Mouse (Mus musculus) ES-CJ7 (cell line): ENCODE data around the gene Slc29a2.

Experiments used
- DNase-seq: peaks from one replicate; pipeline ENCODE4 v3.0.0; 2011; ENCODE audit warnings: low read depth, low spot score

The Slc29a2 gene

GRCm38 (mm10) chr19:5023621-5024479 lies at the start of gene Slc29a2:
Gene Slc29a2, plus strand, starts transcription at chr19:5023860.
- DNase-seq = peak; percentile 95

- DNase-seq = peak; percentile 79
Measured at GRCm38 (mm10) chr19:4981767-4982166, 41.9 kb upstream of the Slc29a2 start.

GRCm38 (mm10) chr19:4989013-4989412 lies 34.6 kb upstream of the Slc29a2 start:
- peak; percentile 86 for DNase-seq

GRCm38 (mm10) chr19:4989434-4990255 lies 34.0 kb upstream of the Slc29a2 start:
- no peak for DNase-seq

GRCm38 (mm10) chr19:4990256-4990625 lies 33.4 kb upstream of the Slc29a2 start, which contains the start of gene Npas4:
Gene Npas4, minus strand, starts transcription at chr19:4990316.
- DNase-seq = no peak

- no peak for DNase-seq
Measured at GRCm38 (mm10) chr19:4990716-4991115, 32.9 kb upstream of the Slc29a2 start.

DNA sequence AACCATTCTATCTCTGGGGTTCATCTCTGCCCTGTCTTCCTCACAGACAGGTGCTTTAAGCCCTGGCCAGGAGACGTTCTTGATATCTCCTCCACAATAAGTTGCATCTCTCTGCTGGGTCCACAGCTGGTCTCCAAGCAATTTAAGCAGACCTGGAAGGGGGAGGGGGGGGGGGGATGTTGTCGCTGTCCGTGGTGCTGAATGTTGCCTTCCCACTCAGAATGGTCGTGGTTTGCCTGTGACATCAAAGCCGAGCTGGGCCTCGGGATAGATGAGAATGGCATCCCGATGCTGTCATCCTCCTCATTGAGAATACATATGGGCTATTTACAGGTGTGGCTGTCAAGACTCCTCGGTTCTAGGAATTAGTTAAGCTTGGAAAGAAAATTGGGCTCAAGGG lies 31.3 kb upstream of the Slc29a2 start:
- no peak for DNase-seq

DNA sequence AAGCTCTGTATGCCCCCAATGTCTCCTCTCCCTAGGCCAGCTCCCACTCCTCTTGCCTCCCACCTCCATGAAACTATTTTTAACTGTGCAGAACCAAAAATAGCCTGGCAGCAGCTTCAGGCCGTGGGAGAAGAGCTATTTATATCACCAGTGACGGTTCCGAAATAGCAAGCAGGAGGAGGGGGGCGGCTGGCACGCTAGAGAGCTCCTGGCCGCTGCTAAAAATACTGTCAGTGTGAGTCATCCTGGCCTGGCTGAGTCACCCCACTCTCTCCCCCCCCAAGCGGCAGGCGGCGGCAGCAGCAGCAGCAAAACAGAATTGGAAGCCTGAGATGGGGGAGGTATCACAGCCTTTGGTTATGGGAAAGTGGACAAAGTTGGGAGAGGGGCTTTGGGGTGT lies 30.8 kb upstream of the Slc29a2 start:
- DNase-seq = no peak

- DNase-seq = no peak
Measured at GRCm38 (mm10) chr19:4994043-4994442, 29.6 kb upstream of the Slc29a2 start.

- no peak for DNase-seq
Measured at GRCm38 (mm10) chr19:4999445-5000140, 24.1 kb upstream of the Slc29a2 start.

GRCm38 (mm10) chr19:5001666-5002406 lies 21.8 kb upstream of the Slc29a2 start:
- DNase-seq = peak; percentile 95

DNA sequence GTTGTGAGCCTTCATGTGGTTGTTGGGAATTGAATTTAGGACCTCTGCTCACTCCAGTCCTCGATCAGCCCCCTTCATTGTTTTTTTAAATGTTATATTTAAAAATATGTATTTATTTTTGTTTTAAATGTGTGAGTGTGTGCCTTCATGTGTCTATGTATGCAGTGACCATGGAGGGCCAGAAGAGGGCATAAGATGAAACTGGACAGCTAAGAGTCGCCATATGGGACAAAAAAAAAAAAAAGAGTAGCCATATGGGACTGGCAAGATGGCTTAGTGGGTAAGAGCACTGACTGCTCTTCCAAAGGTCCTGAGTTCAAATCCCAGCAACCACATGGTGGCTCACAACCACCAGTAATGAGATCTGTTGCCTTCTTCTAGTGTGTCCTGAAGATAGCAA lies 20.0 kb upstream of the Slc29a2 start:
- peak; percentile 67 for DNase-seq

GRCm38 (mm10) chr19:5004925-5005324 lies 18.7 kb upstream of the Slc29a2 start:
- no peak for DNase-seq

GRCm38 (mm10) chr19:5013138-5013537 lies 10.5 kb upstream of the Slc29a2 start:
- DNase-seq = no peak

GRCm38 (mm10) chr19:5014961-5015398 lies 8.7 kb upstream of the Slc29a2 start:
- DNase-seq = peak; percentile 89

DNA sequence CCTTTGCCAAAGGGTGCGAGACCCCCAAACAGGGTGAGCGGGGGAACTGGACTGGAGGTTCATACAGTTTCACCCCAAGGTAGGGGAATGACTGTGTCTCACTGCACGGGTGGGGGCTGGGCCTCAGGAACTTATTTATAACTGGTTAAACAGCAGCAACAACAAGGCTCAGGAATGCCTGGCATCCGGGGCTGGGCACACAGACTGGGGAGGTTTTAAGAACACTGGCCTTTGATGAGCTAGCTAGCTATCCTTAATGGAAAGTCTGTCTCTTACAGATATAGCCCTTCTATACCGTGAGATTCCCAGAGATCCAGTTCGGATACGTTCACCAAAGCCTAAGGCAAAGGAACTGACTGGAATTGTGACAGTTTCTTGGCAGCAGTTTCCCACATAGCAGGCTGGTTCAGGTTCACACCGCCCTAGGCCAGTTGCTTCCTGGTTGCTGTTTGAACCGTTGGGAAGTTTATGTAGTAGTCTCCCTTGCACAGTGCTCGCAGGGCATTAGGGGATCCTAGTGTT lies 7.4 kb upstream of the Slc29a2 start:
- DNase-seq = peak; percentile 81

- peak; percentile 93 for DNase-seq
Measured at GRCm38 (mm10) chr19:5016782-5017181, 6.9 kb upstream of the Slc29a2 start.

DNA sequence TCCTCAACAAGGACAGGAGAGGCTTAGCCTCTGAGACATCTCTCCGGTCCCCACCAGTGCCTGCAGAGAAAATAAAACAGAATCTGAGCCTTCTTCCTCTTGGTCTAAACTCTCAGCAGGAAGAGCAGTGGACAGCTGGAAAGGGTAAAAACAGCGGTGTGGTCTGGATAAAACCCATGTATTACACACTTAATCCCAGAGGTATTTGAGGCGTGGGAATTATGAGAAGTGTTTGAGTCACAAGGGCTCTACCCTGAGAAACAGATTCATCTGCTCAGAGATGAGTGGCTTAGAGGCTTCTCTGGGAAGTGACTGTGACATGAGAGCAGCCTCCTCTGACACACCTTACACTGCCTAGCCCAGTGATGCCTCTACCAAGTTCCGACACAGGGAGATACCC lies 6.0 kb upstream of the Slc29a2 start:
- no peak for DNase-seq

GRCm38 (mm10) chr19:5018191-5018590 lies 5.5 kb upstream of the Slc29a2 start:
- no peak for DNase-seq

DNA sequence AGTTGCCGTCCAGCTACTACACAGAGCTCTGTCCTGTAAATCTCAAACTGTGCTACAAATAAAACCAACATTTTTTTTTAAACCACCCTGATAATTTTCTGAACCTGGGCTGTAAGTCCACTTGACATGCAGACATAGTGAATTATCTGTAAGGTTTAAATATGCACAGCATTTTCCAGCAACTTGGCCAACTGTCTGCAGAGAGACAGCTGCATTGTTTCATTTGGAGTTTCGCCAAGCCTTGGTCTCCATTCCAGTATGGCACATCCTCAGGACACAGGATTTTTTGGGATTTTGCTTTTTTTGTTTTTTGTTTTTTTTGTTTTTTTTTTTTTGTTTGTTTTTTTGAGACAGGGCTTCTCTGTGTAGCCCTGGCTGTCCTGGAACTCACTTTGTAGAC lies 2.2 kb upstream of the Slc29a2 start:
- no peak for DNase-seq

DNA sequence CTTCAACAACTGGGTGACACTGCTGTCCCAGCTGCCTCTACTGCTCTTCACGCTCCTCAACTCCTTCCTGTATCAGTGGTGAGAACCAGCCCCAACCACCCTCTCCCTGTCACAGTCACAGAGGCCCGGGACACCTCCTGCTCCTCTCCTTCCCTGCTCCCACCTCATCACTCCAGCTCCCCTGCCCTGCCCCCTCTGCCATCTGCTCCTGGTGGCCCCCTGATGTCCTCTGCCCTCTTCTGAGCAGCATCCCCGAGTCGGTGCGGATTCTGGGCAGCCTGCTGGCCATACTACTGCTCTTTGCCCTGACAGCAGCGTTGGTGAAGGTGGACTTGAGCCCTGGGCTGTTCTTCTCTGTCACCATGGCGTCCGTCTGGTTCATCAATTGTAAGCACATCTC lies 2.5 kb downstream of the Slc29a2 start:
- DNase-seq = no peak
